Mouse (Mus musculus) heart, embryonic 13.5 days (tissue): ENCODE measurements around the gene Lrrc7. TPM values are rescaled to one million over a fixed set of nuclear protein-coding genes. Genes with fewer than 3 reads are reported as not detected.

ENCODE experiments used
- ATAC-seq: fragments of 200-750 bp; cut with Nextera tagmentation; 2 replicates; pipeline ENCODE4 v1.8.0; 2017; ENCODE audit warnings: moderate TSS enrichment; ENCODE audit not compliant: insufficient number of reproducible peaks, low FRiP score, low TSS enrichment; ENCODE audit errors: extremely low read depth
- H3K27ac ChIP-seq: fragments of 300-500 bp; sonication (generic); replicated peaks from 2 replicates; pipeline ENCODE4 v1.5.1; 2015; ENCODE audit warnings: moderate library complexity, mild to moderate bottlenecking, inconsistent platforms
- H3K27me3 ChIP-seq: fragments of 300-500 bp; sonication (generic); replicated peaks from 2 replicates; pipeline ENCODE4 v1.6.1; 2015; ENCODE audit warnings: mild to moderate bottlenecking, inconsistent platforms
- H3K36me3 ChIP-seq: fragments of 300-500 bp; sonication (generic); 2 replicates; pipeline ENCODE4 v1.6.1; 2015; ENCODE audit warnings: mild to moderate bottlenecking, inconsistent platforms
- H3K4me1 ChIP-seq: fragments of 300-500 bp; sonication (generic); 2 replicates; pipeline ENCODE4 v1.6.1; 2015; ENCODE audit warnings: inconsistent platforms
- H3K4me2 ChIP-seq: fragments of 300-500 bp; sonication (generic); 2 replicates; pipeline ENCODE4 v1.6.1; 2015; ENCODE audit warnings: inconsistent platforms, mild to moderate bottlenecking, moderate library complexity
- H3K4me3 ChIP-seq: fragments of 300-500 bp; sonication (generic); 2 replicates; pipeline ENCODE4 v1.5.1; 2015; ENCODE audit warnings: moderate library complexity, mild to moderate bottlenecking, inconsistent platforms
- H3K9ac ChIP-seq: fragments of 300-500 bp; sonication (generic); 2 replicates; pipeline ENCODE4 v1.6.1; 2015; ENCODE audit warnings: inconsistent platforms, mild to moderate bottlenecking, moderate library complexity
- H3K9me3 ChIP-seq: fragments of 300-500 bp; sonication (generic); 2 replicates; pipeline ENCODE4 v1.6.1; 2016; ENCODE audit warnings: inconsistent platforms
- WGBS: fragments of 180-500 bp; shearing (Covaris S2); methylation state at CpG from one replicate; pipeline ENCODE4 v1.1.7; 2015; ENCODE audit warnings: mixed read lengths; 5-methylcytosine and 5-hydroxymethylcytosine counted together
- polyA plus RNA-seq: library from polyadenylated mRNA; unstranded; fragments of >200 nt; fragmentation: Nextera tagmentation; extraction: Ambion mirVana; gene quantifications from 2 replicates; pipeline ENCODE4 v1.2.1, GENCODE M21; 2015

Lrrc7 gene
- polyA plus RNA-seq, 1 experiment from 2014 or later: 0.07 TPM

DNA sequence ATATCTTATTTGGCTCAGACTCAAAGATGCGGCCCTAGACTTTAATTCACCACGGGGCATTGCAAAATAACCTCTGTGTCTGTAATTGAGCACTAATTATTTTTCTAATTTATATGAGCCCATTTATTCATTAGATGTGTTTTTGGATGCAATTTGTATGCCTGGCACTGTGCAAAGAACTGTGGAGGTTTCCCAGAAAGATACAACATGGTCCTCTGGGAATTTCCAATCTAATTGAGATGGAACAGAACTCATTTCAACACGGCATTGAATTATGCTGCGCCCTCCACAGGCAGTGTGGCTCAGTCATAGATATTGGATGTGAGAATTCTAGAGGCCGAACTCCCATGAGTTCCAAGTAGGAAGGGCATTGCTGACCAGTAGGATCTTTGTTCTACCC, 397.6 kb downstream of the Lrrc7 start:
- 78% methylated on average over 5 of the region's 5 CpGs for WGBS
- no peaks in the 10 kb centered on the region for H3K27me3 ChIP-seq
- no peak overlapping the region for H3K4me3 ChIP-seq
- H3K4me1 ChIP-seq: no peaks in the 10 kb centered on the region
- ATAC-seq: no peak
- H3K9me3 ChIP-seq: no peaks in the 10 kb centered on the region
- H3K4me2 ChIP-seq: no peak overlapping the region
- H3K9ac ChIP-seq: no peak overlapping the region
- no peak overlapping the region for H3K27ac ChIP-seq
- H3K36me3 ChIP-seq: no peaks in the 10 kb centered on the region

DNA sequence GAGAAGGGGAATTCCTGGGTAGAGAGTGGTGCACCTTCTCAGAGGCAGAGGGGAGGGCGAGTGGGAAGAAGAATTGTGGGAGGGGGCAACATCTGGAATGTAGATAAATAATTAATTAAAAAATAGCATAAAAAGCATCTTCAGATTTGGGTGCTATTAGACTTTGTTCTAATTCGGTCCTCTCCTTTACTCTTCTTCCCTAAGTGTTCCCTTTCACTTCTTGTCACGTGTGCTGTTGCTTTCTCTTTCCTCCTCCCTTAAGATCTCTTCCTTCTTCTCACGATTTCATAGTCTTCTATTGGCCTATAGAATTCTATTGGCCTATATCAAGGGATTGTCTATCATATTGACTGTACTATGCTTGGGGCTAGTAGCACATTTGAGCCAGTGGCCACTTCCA, 398.9 kb downstream of the Lrrc7 start:
- Histone ChIP-seq H3K4me2 (no peak overlapping the region), H3K4me3 (no peak overlapping the region), H3K9ac (no peak overlapping the region), H3K4me1 (no peaks in the 10 kb centered on the region), H3K9me3 (no peaks in the 10 kb centered on the region), H3K36me3 (no peaks in the 10 kb centered on the region), H3K27ac (no peak overlapping the region), H3K27me3 (no peaks in the 10 kb centered on the region)
- 67% methylated on average over 4 of the region's 4 CpGs for WGBS
- no peak for ATAC-seq

DNA sequence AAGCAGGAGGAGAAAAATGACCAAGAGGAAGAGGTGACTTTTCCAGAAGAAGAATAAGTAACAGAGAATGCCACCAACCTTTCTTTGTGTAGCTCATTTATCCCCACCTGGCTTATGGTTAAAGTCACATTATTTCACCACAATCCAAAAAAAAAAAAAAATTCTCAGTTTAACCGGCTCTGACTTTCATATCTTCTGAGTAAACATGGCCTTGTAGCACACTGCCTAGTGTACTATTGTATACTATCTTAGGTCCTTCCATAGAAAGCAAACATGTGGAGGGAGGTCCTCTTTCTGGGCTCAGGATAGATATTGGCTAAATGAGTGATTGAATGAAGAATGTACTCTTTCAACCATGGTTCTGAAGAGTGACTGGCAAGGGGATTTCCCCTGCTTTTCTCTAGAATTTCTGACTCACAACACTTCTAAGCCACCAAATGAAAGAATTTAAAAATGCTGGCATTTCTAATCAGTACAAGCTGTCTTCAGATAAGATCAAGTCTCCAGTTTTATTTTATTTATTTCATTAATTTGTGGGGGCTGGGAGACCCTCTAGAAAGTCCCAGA, 400.0 kb downstream of the Lrrc7 start:
- no peak overlapping the region for H3K27ac ChIP-seq
- no peak overlapping the region for H3K4me3 ChIP-seq
- H3K36me3 ChIP-seq: no peaks in the 10 kb centered on the region
- no peak for ATAC-seq
- H3K9ac ChIP-seq: no peak overlapping the region
- no peak overlapping the region for H3K4me2 ChIP-seq
- no peaks in the 10 kb centered on the region for H3K4me1 ChIP-seq
- WGBS: 59% methylated on average over 1 of the region's 1 CpGs
- no peaks in the 10 kb centered on the region for H3K27me3 ChIP-seq
- no peaks in the 10 kb centered on the region for H3K9me3 ChIP-seq

DNA sequence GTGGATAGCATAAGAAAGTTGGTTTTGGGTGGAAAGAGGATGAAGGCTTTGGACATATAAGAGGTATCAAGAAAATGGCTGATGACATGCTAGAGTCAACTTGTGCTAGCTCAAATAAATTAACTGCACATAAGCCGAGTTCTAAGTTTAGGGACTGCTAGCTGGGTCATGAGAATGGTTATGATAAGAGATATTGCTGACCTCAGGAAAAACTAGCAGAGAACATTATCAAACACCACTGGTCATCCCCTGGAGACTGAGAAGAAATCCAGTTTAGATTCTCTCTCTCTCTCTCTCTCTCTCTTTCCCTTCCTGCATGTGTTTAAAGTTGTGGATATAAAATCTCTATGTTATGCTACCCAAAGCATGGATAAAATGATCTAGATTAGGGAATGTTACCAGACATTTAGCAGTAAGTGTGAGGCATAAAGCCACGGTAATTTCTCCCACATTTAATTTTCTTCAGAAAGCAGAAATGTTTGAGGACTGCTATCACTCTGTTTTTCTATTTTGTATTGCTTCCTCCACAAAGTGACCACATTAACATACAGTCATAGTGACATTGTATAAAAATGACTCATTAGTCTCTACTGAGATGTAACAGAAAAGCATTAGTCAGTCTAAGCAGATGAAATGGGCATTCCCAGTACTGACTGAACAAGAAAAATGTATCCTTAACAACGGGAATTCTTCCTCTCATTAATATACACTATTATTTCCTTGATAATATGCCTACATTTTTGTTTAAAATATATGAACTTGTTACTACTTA, 406.3 kb downstream of the Lrrc7 start:
- Histone ChIP-seq H3K36me3 (no peaks in the 10 kb centered on the region), H3K9me3 (no peaks in the 10 kb centered on the region), H3K9ac (no peak overlapping the region), H3K4me3 (no peak overlapping the region), H3K4me2 (no peak overlapping the region), H3K27me3 (no peaks in the 10 kb centered on the region), H3K27ac (no peak overlapping the region), H3K4me1 (no peaks in the 10 kb centered on the region)
- ATAC-seq: no peak
- 59% methylated on average over 3 of the region's 3 CpGs for WGBS

DNA sequence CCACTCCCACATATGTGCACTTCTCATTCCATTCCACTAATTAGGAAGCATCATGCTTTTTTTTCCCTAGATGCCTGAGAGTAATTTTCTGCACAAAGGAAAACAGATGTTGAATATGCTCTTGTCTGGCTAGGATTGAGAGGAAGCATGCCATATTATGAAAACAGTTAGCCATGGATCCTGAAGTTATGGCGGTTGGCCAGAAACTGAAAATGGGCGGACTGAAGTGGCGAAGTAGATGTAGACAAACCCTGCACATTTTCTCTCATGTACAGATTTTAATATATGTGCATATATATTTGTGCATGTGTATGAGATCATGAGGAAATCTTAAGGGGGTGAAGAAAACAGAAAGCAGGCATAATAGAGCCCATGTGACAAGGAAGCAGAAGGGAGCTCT, 407.9 kb downstream of the Lrrc7 start:
- Histone ChIP-seq H3K27ac (no peak overlapping the region), H3K9ac (no peak overlapping the region), H3K36me3 (no peaks in the 10 kb centered on the region), H3K4me2 (no peak overlapping the region), H3K4me3 (no peak overlapping the region), H3K9me3 (no peaks in the 10 kb centered on the region), H3K4me1 (no peaks in the 10 kb centered on the region), H3K27me3 (no peaks in the 10 kb centered on the region)
- ATAC-seq: no peak
- 92% methylated on average over 3 of the region's 3 CpGs for WGBS

DNA sequence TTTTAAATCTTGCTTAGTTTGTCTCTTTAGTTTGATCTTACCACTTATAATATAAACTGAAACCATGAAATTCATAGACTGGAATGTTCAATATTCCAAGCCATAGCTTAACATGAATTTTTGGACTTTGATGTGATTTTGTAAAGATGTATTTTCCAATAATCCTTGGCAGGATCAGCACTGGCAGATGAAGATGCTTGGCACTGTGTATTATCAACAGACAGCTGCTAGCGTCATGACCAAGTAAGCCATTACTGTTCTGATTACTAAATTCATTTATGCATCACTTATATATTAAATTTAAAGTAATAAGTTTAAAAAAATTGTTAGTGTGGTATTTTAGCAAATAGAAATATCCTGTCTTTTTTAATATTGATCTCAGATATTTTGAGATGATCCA, 413.0 kb downstream of the Lrrc7 start:
- H3K36me3 ChIP-seq: no peaks in the 10 kb centered on the region
- no peaks in the 10 kb centered on the region for H3K4me1 ChIP-seq
- no peak overlapping the region for H3K27ac ChIP-seq
- no peak overlapping the region for H3K9ac ChIP-seq
- no peak overlapping the region for H3K4me3 ChIP-seq
- WGBS: 77% methylated on average over 1 of the region's 1 CpGs
- ATAC-seq: no peak
- H3K4me2 ChIP-seq: no peak overlapping the region
- no peaks in the 10 kb centered on the region for H3K9me3 ChIP-seq
- H3K27me3 ChIP-seq: no peaks in the 10 kb centered on the region

DNA sequence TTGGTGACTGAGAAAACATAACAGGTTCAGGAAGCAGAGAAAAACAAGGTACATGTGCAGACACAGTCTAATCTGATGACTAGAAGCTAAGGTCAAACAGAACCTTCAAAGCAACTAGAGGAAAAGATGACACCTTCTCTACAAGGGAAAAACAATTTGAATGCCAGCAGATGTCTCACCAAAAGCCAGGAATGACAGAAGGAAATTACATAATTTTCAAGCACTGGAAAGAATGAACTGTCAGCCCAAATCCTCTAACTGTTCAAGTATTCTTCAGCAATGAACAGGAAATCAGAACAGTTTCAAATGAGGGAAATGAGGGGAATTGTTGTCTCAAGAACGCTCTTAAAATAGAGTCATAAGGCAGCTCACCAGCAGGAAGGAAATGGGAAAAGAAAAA, 421.4 kb downstream of the Lrrc7 start:
- Histone ChIP-seq H3K27ac (no peak overlapping the region), H3K36me3 (no peaks in the 10 kb centered on the region), H3K4me1 (no peaks in the 10 kb centered on the region), H3K9ac (no peak overlapping the region), H3K4me3 (no peak overlapping the region), H3K4me2 (no peak overlapping the region), H3K27me3 (no peaks in the 10 kb centered on the region), H3K9me3 (no peaks in the 10 kb centered on the region)
- no peak for ATAC-seq
- WGBS: 46% methylated on average over 1 of the region's 1 CpGs

DNA sequence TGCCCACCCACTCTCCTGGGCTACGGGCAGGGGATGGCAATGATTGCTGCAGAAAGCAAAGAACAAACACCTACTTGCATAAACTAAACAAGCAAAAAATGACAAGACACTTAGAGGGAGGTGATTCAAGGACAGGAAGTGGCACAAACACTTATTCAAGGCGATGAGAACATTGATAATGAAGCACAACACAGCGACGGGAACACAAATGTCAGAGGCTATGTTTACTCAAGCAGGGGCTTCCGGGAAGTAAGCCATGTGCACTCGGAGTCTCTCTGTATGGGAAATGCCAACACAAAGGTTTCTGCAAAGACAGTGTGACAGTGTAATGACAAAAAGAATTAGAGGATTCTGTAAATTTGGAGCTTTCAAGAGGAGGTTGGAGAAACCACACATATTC, 424.2 kb downstream of the Lrrc7 start:
- no peak overlapping the region for H3K4me3 ChIP-seq
- no peaks in the 10 kb centered on the region for H3K4me1 ChIP-seq
- H3K27me3 ChIP-seq: no peaks in the 10 kb centered on the region
- no peak overlapping the region for H3K27ac ChIP-seq
- no peaks in the 10 kb centered on the region for H3K9me3 ChIP-seq
- no peaks in the 10 kb centered on the region for H3K36me3 ChIP-seq
- no peak overlapping the region for H3K4me2 ChIP-seq
- WGBS: 50% methylated on average over 6 of the region's 6 CpGs
- no peak overlapping the region for H3K9ac ChIP-seq
- ATAC-seq: no peak

DNA sequence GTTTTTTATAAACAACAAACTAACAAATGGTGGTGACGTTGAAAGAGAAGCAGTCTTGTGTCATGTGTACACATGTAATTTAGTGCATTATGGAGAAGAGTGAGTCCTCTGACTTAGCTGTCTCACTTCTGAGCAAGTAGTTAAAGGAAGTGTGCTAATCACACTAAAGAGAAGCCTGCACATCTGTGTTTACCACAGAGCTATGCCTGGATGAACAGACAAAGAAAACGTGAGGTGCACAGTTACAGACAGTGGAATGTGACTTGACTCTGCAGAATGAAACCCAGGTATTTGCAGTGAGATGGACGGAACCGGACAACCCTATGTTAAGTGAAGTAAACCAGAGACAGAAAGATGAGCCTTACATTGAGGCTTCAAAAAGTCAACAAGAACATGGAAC, 430.3 kb downstream of the Lrrc7 start:
- Histone ChIP-seq H3K27ac (no peak overlapping the region), H3K4me1 (no peaks in the 10 kb centered on the region), H3K4me2 (no peak overlapping the region), H3K9me3 (no peaks in the 10 kb centered on the region), H3K4me3 (no peak overlapping the region), H3K9ac (no peak overlapping the region), H3K36me3 (no peaks in the 10 kb centered on the region), H3K27me3 (no peaks in the 10 kb centered on the region)
- 71% methylated on average over 4 of the region's 4 CpGs for WGBS
- no peak for ATAC-seq

DNA sequence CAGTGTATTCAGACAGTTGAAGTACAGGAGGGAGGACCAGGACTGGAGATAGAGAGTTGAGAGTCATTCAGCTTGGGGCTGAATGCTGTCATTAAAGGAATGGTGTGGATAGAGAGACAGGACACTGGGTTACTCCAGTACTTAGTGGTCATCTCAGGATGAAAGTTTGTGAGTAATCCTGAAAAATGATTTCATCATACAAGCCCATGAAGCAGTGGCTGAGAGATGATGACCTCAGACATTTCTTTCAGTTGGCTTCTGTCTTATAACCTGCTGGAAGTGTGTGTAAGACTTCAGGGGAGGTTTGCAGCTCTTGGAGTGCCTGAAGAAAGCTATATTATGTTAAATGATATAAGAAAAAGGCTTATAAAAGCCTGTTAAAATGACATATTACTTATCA, 430.8 kb downstream of the Lrrc7 start:
- Histone ChIP-seq H3K4me1 (no peaks in the 10 kb centered on the region), H3K4me3 (no peak overlapping the region), H3K27me3 (no peaks in the 10 kb centered on the region), H3K9me3 (no peaks in the 10 kb centered on the region), H3K4me2 (no peak overlapping the region), H3K9ac (no peak overlapping the region), H3K36me3 (no peaks in the 10 kb centered on the region), H3K27ac (no peak overlapping the region)
- ATAC-seq: no peak

DNA sequence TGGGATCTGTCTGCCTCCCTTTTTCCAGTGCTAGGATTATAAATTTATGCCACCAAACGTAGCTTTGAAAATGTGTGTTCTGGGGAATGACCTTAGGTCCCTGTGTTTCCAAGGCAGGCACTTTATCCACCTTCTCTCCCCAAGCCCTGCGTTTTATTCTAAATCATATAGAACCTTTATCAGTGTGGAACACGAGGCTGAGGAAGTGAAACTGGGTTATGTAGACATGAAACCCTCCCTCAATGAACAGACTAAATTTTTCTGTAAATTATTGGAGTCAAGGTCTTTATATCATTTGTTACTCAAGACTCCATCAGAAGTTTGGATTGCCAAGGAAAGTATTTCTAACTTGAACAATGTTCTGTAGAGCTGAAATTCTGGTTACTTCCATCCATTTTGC, 439.1 kb downstream of the Lrrc7 start:
- no peak overlapping the region for H3K4me2 ChIP-seq
- WGBS: 55% methylated on average over 3 of the region's 3 CpGs
- H3K27me3 ChIP-seq: no peaks in the 10 kb centered on the region
- no peaks in the 10 kb centered on the region for H3K4me1 ChIP-seq
- H3K27ac ChIP-seq: no peak overlapping the region
- no peak for ATAC-seq
- no peak overlapping the region for H3K4me3 ChIP-seq
- no peaks in the 10 kb centered on the region for H3K36me3 ChIP-seq
- H3K9me3 ChIP-seq: no peaks in the 10 kb centered on the region
- no peak overlapping the region for H3K9ac ChIP-seq

DNA sequence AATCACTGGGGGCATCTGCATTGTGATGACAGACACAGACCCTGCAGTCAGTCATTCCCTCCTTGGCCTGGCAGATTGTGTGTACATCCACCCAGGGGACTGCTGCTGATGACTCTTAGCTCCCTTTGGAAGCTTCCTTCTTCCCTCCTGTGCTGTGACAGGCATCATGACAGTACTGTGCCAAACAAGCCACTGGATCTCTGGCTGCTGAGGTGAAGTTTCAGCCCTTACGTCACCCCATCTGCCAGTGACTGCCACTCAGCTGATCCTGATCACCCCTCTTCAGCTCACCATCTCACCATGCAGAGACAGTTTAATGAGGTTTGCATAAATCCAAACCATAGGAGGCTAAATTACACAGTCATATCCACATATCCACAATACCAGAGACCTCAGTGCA, 456.8 kb downstream of the Lrrc7 start:
- Histone ChIP-seq H3K27ac (no peak overlapping the region), H3K9ac (no peak overlapping the region), H3K4me2 (no peak overlapping the region), H3K9me3 (no peaks in the 10 kb centered on the region), H3K4me1 (no peaks in the 10 kb centered on the region), H3K4me3 (no peak overlapping the region), H3K36me3 (no peaks in the 10 kb centered on the region), H3K27me3 (no peaks in the 10 kb centered on the region)
- ATAC-seq: no peak
- 72% methylated on average over 1 of the region's 1 CpGs for WGBS
